Mouse (Mus musculus): Measurements from ENCODE around the gene Pask.
"Not testable (repeated sequence)": the region's sequence is repeated elsewhere in the genome, so short reads cannot be mapped to it uniquely, and the experiment has no call there.

The Pask gene

DNA sequence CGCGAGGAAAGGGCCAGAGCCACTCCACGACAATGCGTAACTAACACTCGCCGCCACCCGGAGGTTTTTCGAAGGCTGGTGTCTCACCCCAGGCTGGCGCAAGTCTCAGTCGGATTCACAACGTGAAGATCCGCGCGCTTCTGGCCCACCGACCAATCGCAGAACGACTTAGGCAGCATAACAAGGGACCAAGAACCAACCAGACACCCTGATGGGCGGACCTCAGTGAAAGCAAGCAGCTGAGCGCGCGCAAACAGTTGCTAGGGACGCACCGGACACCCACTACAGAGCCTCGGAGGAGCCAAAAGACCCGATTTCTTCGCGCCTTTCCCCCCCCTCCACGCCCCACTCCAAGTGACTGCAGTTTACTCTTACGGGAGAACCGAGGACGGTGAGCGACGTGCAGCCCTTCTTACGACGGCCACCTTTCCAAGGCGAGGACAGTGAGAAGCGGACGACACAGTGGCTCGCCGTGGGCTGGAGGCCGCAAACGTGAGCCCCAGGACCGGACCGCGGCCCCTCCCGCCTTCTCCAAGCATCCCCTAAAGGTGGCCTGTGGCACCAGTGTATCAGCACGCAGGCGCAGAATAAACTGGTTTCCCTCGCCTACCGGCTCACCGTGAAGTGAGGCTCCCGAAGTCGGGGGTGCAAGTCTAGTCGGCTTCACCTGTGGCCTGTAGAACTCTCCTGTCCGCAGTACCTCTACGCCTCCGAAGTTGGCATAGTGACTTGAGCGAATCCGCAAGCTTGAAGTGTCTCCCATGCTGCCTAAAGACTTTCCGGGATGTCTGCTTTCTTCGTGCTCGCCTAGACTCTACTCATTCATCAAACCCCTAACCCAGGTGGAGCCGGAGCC lies at the start of gene Pask, which contains the start of gene Ppp1r7:
Gene Pask (minus strand): TSS at position 835 of the 856 bp plus-strand sequence.
Gene Ppp1r7 (plus strand): TSS at position 207 of the 856 bp plus-strand sequence.
- in situ Hi-C loops (cut with MboI, MseI), result no loop called here

DNA sequence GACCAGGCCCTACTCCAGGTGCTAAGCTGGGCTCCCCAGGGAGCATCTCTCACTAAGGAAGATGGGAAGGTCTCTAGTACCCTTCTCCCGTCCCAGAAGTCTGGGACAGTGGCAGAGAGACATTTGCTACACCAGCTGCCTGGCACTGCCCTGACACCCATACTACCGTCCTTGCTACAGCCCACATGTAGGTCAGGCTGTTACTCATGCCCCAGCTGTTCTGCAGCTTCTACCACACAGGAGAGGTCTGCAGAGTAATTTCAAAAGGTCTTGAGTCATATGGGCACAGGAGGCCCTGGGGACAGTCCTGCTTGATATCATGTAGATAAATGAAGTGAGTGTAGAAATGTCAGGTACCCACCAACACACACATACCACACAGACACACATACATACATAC lies 45.6 kb upstream of the Pask start:
- in situ Hi-C loops (cut with MboI, MseI), result no loop called here

DNA sequence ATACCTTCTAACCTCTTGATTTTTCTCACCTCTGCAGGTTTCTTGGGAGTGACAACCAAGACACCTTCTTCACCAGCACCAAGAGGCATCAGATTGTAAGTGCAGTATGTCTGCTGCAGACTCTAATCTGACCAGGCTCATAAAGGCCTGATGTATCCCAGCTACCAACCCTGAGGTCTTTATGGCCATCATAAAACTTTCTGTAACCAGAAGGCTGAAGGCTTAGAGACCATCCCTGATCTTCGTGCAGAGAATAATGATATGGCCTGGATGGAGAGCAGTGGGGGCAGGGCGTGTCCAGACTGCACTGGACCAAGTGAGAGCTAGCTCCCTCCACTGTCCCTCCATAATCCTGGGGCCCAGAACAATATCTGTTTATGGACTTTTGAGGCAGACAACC lies 43.9 kb upstream of the Pask start:
- in situ Hi-C loops (cut with MboI, MseI), result no loop called here

DNA sequence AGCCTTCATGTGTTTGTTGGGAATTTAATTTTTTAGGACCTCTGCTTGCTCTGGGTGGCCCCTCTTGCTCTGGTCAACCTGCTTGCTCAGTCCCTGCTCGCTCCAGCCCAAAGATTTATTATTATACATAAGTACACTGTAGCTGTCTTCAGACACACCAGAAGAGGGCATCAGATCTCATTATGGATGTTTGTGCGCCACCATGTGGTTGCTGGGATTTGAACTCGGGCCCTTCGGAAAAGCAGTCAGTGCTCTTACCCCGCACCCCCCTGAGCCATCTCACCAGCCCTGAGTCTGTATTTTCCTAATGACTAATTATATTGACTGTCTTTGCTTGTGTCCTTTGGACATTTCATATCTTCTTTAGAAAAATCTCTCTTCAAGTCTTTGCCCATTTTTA lies 35.8 kb upstream of the Pask start:
- in situ Hi-C loops (cut with MboI, MseI), result no loop called here

DNA sequence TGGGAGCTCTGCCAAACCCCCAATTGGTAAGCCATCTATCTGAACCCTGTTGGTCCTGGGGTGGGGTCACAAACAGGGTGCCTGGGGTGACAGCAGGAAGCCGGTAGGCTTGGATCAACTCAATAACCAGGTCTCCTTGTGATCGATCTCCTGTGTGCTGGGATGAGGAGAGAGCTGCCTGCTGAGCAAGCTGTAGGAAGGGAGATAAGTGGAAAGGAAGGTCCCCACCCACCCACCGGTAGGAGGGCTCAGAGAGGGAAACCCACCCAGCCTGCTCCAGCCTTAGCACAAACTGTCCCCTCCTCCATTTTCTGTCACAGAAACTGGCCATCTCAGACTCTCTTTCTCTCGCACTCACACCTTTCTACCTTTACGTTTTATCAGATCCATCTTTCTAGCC lies 34.0 kb upstream of the Pask start:
- in situ Hi-C loops (cut with MboI, MseI), result no loop called here

DNA sequence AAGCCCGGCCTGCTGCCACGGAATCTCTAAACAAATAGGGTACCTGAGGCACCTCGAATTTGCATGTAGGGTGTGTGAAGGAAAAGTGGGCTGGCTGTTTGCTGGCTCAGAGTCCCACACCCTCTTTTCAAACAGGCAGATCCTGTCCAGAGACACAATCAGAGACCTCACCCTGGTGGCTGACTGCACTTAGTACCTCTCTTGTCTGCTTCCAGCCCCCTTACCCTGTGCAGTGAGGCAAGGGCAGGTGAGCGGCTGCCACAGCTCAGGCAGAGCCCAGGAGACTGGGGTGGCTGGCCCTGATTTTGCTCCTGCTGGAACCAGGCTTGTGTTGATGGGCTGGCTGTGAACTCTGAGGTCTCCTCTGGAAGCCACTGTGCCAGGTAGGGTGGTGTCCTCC lies 30.4 kb upstream of the Pask start, which contains the start of gene Ano7:
Gene Ano7 (plus strand): TSS at position 266 of the 400 bp plus-strand sequence.
- in situ Hi-C loops (cut with MboI, MseI), result no loop called here

DNA sequence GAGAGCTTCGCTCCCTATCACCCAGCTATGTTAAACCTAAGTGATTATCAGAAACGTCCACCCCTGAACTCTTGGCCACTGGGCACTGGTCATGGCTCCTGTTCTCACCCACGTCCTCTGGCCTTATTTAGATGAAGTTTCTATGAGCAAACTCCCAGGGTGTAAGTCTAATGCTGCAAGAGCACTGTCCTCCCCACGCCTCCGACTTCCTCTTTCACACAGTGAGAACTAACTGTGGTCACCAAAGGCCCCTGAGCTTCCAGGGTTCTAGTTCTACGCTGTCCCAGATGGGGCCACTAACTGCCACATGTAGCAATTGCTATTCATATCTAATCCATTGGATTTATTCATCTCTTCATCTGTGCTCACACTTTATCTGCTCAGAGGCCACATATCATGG lies 22.4 kb upstream of the Pask start:
- in situ Hi-C loops (cut with MboI, MseI), result no loop called here

DNA sequence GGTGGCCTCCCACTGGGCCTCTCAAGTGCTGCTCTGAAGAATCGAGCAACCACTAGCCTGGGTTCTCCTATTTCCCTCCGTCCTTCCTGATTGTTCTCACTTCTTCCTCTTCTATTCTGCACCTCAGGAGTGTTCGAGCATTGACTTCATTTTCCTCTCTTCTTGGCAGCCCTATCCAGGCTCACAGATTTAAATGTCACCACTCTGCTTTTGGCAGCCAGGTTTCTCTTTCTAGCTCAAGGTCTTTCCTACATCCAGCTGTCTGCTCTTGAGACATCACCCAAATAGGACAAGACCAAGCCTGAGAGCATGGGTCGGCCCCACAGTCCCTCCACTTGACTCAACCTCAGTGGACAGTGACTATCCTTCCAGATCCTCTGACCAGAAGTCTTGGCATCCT lies 19.4 kb upstream of the Pask start:
- in situ Hi-C loops (cut with MboI, MseI), result no loop called here

DNA sequence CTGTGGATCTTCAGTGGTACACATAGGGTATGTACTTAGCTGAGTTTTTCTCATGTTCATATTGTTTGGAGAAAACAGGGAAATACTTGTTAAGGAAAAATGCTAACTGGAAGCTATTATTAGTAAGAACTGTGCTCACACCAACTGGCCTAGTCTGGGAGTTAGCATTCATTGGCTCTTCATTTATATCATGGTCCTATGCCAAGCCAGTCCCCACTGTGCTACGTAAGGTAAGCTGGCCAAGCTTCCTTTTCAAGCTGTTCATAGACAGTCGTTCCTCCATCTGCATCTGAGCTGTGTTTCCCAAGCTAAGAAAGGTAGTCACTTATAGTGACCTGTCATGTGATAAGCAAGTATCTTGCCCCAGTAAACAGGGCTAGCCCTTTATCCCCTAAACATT lies 9.4 kb upstream of the Pask start:
- in situ Hi-C loops (cut with MboI, MseI), result no loop called here

DNA sequence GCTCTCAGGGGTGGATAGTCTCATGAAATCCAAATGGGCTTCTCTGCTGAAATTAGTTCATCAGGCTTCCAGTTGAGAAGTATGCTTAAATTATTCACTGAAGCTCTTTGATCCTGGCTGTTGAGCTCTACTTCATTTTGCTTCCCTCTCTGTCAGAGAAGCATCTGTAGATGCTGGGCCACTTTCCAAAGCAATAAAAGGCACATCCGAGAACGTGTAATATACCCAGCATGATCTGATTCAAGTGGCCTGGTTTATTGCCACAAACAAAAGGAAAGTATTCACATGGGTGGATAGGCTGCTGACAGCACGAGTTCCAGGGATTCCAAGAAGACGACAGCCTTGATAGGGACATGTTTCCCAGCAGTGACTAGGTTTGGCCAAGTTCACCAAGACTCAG lies 6.4 kb upstream of the Pask start:
- in situ Hi-C loops (cut with MboI, MseI), result no loop called here

DNA sequence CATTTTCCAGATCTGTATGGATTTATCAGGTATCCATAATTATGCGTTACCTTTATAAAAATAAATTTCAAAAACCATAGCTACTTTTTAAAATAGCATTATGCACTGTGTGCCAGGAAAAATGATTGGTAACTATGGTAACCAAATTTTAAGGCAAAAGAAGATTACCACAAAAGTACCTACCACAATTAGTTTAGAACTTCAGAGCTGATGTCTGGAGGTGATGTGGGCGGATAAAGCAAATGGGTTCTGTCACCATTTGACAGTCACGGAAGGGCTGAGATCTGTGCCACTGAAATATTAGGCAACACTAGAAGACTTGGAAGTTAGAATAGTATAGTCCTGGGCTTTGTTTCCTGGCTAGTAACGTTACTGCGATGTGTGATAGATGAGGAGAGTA lies 3.9 kb upstream of the Pask start:
- in situ Hi-C loops (cut with MboI, MseI), result no loop called here

DNA sequence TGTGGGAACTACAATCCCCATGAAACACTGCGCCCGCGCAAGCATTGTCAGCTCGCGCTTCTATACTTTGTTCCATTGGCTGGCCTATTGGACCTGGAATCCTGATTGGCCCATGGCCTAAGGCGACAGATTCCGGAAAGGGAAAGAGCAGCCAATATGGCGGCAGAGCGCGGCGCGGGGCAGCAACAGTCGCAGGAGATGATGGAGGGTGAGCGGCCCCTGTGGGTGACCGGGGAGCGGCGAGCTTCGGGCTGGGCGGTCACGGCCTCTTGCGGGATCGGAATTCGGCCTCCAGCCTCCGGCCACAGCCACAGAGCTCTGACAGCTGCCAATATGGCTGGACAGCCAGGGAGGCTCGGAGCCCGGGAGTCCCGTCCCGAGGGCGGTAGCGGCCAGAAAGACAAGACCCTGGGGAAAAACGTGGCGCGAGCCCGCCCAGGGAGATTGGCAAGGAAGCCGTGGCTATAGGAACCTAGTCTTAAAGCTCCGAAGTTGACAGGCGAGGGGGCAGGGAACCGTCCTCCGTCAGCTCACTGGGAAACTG lies 294 bp upstream of the Pask start:
- in situ Hi-C loops (cut with MboI, MseI), result no loop called here

DNA sequence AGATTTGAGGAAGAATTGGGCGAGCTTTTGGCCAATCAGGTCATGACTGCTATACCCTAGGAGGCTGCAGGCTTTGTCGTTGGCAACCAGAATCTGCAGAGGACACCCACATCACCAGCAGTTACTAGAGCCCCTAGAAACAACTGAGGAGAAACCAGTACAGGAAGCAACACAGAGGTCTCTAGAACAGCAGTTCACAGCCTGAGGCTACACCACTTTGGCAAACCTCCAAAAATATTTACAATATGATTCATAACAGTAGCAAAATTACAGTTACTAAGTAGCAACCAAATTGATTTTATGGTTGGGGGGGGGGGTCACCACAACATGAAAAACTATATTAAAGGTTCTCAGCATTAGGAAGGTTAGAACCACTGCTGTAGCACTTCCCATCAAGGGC lies 8.7 kb downstream of the Pask start:
- in situ Hi-C loops (cut with MboI, MseI), result no loop called here

DNA sequence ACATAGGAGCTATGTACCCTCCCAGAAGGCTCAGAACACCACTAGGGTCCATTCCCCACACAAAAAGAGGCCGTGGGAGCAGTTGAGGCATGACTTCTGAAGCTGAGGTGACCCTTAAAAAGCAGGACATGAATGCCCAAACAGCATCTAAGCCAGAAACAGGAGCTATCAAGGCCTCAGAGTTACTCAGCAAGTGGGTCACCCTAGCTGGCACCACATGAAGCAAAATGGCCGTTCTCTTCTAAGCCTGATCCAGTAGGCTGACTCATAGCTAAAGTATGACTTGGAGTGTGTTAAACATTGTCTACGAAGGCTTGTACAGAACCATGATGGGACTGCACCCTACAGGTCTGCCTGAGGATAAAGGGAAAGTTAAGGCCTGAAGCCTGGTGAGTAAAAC lies 16.8 kb downstream of the Pask start:
- in situ Hi-C loops (cut with MboI, MseI), result no loop called here

DNA sequence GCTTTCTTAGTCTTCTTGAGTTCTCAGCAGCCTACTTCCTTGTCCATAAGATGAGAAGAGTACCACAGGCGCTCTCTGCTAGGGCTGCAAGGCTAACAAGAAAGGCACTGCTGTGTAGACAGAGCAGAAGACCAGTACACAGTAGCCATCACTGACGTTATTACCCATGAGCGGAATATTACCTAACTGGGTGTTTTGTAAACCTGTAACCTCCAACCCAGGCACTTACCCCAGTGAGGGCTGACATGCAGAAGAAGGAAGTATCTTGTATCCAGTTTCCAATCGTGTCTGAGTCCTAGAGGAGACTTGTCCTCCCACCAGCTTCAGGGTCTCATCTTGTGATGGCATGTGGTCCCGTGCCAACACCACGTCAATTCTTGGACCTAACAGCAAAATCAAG lies 19.3 kb downstream of the Pask start:
- in situ Hi-C loops (cut with MboI, MseI), result no loop called here

DNA sequence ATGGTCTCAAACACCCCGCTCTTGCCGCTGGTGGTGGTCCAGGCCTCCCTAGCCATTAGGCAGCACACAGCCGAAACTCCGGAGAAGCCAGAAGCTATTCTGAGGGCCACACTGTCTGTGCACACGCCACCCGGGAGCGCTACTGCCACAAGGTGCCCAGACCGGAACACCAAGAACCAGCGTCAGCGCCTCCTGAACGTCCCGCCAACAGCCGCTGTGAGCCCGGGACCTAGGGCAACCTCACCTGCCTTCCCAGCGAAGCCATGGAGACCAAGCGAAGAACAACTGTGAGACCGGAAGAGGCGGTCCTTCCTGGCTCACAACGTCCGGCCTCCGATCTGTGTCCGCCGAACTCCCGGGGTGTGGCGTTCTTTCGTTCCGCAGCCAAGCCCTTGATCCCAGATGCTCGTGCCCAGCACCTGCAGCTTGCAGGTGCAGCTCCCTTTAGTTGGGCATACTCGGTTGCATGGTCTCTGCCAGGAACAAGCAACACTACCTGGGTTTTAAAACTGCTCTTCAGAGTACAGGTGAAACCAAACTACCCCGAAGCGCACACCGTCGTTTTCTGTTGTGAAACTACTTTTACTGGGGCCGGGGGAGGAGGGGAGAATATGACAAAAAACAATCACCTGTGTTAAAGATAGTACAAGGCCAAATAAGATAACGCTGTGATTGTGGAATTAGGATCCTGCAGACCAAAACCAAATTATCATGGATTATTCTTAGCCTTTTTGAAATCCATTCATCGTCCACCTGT lies 37.5 kb downstream of the Pask start, which contains the start of gene Mterf4:
Gene Mterf4 (minus strand): TSS at position 335 of the 757 bp plus-strand sequence.
- in situ Hi-C loops (cut with MboI, MseI), result no loop called here

DNA sequence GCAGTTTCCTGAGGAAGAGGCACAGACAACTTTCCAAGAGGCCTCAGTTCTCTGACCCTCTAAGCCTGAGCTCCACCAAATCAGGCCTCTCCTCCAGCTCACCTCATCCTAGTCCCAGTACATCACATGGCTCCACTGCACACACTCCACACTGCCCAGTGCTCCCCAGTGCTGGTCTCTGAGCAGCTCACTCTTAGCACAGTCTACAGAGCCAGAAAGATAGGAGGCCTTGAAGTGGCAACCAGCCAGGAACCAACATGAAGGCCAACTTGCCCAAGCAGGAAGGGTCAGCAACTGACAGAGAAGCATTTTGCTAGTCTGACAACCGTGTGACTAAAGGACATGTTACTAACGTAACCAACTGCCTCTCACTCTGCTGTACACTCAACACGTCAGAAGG lies 42.7 kb downstream of the Pask start:
- in situ Hi-C loops (cut with MboI, MseI), result no loop called here

DNA sequence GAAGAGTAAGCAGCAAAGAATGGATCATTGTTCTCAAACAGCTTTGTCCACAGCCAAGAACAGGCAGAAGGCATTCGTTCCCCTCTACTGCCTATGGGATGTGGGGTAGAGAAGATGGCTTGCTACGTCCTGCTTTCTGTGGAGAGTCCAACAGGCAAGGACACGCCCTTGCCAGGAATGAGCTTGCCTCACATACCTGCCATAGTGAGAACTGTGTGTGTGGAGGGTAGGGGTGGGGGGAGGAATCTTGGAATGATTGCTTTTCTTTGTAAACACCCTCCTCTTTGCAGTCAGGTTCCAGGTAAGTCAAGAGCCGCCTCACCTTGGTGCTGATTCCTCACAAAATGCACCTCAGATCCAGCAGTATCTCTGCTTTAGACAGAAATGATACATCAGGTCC lies 43.5 kb downstream of the Pask start:
- in situ Hi-C loops (cut with MboI, MseI), result no loop called here

DNA sequence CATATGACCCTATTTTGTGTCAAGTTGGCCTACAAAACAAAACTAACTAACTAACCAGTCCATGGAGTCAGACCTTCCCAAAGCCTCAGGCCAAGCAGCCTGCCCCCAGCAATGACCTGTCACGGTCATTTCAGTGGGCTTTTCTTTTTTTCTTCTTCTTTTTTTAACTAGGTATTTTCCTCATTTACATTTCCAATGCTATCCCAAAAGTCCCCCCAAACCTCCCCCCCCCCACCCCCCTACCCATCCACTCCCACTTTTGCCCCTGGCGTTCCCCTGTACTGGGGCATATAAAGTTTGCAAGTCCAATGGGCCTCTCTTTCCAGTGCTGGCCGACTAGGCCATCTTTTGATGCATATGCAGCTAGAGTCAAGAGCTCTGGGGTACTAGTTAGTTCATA lies 48.8 kb downstream of the Pask start:
- in situ Hi-C loops (cut with MboI, MseI), result not testable (repeated sequence)

DNA sequence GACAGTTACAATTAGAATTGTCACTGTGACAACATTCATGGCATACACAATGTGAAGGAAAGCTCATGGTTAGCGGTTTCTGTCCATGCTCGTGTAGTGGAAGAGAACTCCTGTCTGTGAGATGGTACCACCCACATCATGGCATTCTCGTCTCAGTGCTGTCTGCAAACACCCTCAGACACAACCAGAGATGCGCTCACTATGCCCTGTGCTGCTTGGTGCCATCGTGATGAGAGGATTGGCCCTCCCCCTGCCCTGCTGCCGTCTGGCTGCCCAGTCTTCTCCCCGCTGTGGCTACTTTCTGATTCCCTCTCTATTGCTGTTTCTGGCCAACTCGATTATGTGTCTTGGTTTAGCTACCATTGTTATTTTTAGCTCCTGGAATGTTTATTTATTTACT lies 51.3 kb downstream of the Pask start:
- in situ Hi-C loops (cut with MboI, MseI), result no loop called here

DNA sequence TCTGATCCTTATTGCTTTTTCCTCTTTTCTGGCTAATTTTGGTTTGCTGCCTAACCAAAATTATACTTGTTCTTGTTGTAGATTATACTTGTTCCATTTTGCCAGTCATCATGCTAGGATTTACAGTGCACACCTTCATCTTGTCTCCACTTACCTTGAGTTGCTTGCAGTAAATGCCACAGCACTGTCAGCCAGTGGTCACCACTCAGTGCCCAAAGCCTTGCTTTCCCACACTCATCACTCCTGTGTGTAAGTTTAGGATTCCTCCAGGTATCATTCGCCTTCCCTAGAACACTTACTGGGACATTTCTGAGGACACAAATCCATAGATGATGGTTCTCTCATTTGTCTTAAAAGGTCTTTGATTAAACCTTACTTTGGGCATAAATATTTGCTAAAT lies 51.7 kb downstream of the Pask start:
- in situ Hi-C loops (cut with MboI, MseI), result no loop called here

DNA sequence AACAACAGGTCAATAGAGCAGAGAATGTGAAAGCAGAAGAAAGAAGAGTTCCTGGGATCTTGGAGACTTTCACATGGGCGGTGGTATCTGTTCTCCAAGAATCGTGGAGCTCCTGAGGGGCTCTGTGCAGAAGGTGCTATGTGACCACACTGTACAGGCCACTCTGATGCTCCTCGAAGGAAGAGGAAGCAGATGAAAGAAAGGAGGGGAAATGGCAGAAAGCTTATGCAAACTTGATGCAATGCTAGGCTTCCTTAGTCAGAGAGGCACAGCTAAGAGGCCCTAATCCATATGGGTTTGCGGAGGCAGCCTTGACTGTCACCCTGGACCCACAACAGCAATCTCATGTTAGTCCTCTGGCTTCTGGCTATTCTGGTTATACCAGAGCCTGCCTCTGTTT lies 52.3 kb downstream of the Pask start:
- in situ Hi-C loops (cut with MboI, MseI), result no loop called here
